Mouse (Mus musculus): ENCODE results near the gene Tgfbr3. TPM values are rescaled to one million over a fixed set of nuclear protein-coding genes. Genes with fewer than 3 reads are reported as not detected.

Tgfbr3 gene
- polyA plus RNA-seq, 1 experiment from 2014 or later = 4.3 TPM

DNA sequence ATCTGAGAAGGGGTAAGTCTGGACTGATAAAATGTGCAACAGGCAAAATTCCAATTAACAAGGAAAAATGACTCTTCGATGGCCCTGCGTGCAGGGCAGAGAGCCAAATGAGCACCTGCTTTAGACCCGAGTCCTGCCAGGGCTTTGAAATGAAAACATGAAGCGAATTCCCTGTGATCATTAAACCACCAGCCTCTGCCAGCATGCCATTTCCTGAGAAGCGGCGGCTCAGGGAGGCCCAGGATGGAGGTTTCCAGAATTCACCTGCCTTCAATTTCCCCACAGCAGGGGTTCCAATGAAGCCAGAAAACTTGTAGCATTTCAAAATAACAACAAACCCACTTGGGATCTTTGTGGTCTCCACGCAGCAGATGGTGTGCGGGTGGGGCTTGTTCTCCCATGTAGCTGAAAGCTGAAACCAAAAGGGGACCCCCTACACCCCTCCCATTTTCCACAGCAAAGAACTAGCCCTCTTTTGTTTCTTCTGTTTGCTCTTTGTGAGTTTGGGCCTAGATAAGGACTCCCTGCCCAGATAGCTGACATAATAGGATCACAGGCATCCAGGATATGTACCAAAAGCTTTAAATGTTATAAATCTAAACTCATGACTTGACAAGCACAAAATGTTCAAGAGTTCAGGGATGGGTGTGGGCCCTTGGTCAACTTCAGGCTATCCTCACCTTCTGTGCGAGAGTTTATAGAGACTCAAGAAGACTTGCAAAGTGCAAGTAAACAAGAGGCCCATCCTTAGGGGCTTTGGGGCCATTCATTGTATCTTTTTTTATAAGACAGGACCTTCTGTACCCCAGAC is 7.3 kb upstream of the Tgfbr3 start:
- H3K9me3 ChIP-seq (replicated peaks; ENCODE audit: control insufficient read depth, low read length, poor library complexity, severe bottlenecking) = no peaks in the 10 kb centered on the region
- no peak for ATAC-seq
- H3K4me2 ChIP-seq (ENCODE audit: low read length) = no peak overlapping the region

DNA sequence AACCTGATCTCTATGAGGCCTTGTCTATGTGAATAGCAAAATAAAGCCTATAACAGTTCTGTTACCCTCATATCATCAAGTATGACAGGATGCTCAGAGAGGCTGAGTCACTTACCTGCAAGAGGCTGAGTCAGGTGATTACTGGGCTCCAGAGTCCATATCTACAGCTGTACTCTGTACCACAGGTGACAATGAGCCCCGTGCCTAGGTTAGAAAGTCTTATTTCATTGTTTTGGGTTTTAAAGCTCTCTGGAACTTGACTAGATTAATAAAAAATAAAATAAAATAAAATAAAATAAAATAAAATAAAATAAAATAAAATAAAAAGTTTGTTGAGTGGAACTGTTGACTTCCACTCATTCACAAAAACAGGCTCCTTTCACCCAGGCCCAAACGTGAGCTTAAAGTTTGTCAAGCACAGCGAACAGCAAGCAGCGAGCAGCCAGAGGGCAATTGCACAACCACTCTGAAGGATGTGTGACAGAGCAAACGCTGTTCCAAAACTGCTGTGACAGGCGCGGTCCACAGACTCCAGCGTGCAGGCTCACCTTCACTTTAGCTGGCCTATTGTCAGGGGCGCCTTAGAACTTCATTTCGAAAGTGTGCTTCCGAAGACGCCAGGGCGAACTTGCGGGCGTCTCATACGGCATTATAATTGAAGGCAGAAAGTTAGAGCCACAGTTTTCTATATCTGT is 6.5 kb upstream of the Tgfbr3 start:
- no peaks in the 10 kb centered on the region for H3K36me3 ChIP-seq (ENCODE audit: control insufficient read depth, insufficient read depth, low read length)
- ATAC-seq = no peak
- no peak overlapping the region for H3K4me2 ChIP-seq (ENCODE audit: low read length)
- H3K4me1 ChIP-seq (ENCODE audit: control insufficient read depth, insufficient read depth, low read length) = no peaks in the 10 kb centered on the region
- H3K9me3 ChIP-seq (replicated peaks; ENCODE audit: control insufficient read depth, low read length, poor library complexity, severe bottlenecking) = no peaks in the 10 kb centered on the region
- no peak overlapping the region for H3K9ac ChIP-seq (ENCODE audit: low read depth, low read length)
- no peak overlapping the region for H3K4me3 ChIP-seq (ENCODE audit: low read depth, low read length)
- 73% methylated on average over 16 of the region's 16 CpGs for WGBS
- no peak overlapping the region for H3K27ac ChIP-seq (ENCODE audit: low read length)
- no peaks in the 10 kb centered on the region; the same call in none of the 2 replicates for H3K27me3 ChIP-seq (ENCODE audit: control insufficient read depth, insufficient read depth, low read depth, low read length)

More for the DNA sequence above, 7.3 kb upstream of the Tgfbr3 start:
- Histone ChIP-seq H3K4me3 (ENCODE audit: low read depth, low read length) (no peak overlapping the region), H3K27me3 (ENCODE audit: control insufficient read depth, insufficient read depth, low read depth, low read length) (no peaks in the 10 kb centered on the region; the same call in none of the 2 replicates), H3K4me1 (ENCODE audit: control insufficient read depth, insufficient read depth, low read length) (no peaks in the 10 kb centered on the region), H3K36me3 (ENCODE audit: control insufficient read depth, insufficient read depth, low read length) (no peaks in the 10 kb centered on the region), H3K27ac (ENCODE audit: low read length) (no peak overlapping the region), H3K9ac (ENCODE audit: low read depth, low read length) (no peak overlapping the region)
- 35% methylated on average over 9 of the region's 9 CpGs for WGBS

DNA sequence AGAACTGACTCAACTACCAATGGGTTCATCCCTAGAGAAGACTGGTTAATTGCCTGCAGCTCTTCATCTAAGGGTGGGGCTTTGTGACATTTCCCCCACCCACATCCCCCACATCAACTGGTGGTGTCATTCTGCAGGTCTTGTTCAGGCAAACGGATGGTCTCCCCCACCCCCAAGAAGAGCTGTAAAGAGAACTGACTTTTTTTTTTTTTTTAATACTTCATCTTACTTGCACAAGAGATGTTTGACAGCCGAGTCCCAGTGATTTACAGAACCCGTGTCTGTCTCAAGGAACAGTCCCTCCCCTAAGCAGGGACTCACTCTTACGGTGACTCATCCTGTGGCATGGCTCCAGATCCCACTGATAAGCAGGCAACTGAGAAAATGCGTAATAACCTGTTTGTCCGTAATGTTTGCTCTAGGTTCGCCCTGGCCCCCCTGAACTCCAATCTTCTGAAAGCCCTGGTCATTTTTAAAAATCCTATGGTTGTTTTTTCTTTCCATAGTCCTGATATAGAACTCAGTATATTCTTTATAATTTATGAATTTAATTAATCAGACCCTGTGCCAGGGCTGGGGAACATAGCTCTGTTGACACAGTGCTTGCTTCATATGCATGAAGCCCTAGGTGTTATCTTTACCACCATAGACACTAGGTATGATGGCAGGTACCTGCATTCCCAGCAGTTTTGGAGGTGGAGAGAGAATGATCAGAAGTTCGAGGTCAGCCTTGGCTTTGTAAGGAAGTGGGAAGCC is 5.8 kb upstream of the Tgfbr3 start:
- H3K27me3 ChIP-seq (ENCODE audit: control insufficient read depth, insufficient read depth, low read depth, low read length) = no peaks in the 10 kb centered on the region; the same call in none of the 2 replicates
- no peak overlapping the region for H3K4me3 ChIP-seq (ENCODE audit: low read depth, low read length)
- no peaks in the 10 kb centered on the region for H3K9me3 ChIP-seq (replicated peaks; ENCODE audit: control insufficient read depth, low read length, poor library complexity, severe bottlenecking)
- no peak overlapping the region for H3K9ac ChIP-seq (ENCODE audit: low read depth, low read length)
- H3K27ac ChIP-seq (ENCODE audit: low read length) = no peak overlapping the region
- no peak overlapping the region for H3K4me2 ChIP-seq (ENCODE audit: low read length)
- 77% methylated on average over 8 of the region's 8 CpGs for WGBS
- no peaks in the 10 kb centered on the region for H3K36me3 ChIP-seq (ENCODE audit: control insufficient read depth, insufficient read depth, low read length)
- H3K4me1 ChIP-seq (ENCODE audit: control insufficient read depth, insufficient read depth, low read length) = no peaks in the 10 kb centered on the region; the same call in 1 of the 2 replicates
- no peak for ATAC-seq

DNA sequence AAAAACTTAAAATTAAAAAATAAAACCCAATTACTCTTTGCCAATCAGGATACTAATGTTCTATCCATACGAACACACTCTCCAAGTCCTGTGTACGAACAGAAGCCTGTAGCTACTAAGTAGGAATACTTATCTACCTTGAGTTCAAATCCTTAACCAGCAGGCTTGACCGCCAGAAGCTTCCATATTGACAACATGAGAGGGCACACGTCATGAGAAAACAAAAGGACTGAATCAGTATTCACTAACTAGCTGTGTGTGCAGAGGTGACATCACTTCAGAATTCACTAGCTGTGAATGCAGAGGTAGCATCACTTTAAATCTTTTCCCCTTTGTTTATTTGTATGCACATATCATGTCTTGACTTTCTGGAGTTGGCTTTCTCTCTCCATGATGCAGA is 4.6 kb upstream of the Tgfbr3 start:
- Histone ChIP-seq H3K36me3 (ENCODE audit: control insufficient read depth, insufficient read depth, low read length) (no peaks in the 10 kb centered on the region), H3K4me3 (ENCODE audit: low read depth, low read length) (no peak overlapping the region), H3K4me2 (ENCODE audit: low read length) (no peak overlapping the region), H3K4me1 (ENCODE audit: control insufficient read depth, insufficient read depth, low read length) (peaks cover 6% of the 10 kb centered on the region), H3K27ac (ENCODE audit: low read length) (no peak overlapping the region), H3K9me3 (replicated peaks; ENCODE audit: control insufficient read depth, low read length, poor library complexity, severe bottlenecking) (no peaks in the 10 kb centered on the region), H3K27me3 (ENCODE audit: control insufficient read depth, insufficient read depth, low read depth, low read length) (no peaks in the 10 kb centered on the region; the same call in none of the 2 replicates), H3K9ac (ENCODE audit: low read depth, low read length) (no peak overlapping the region)
- 82% methylated on average over 4 of the region's 4 CpGs for WGBS
- no peak for ATAC-seq

DNA sequence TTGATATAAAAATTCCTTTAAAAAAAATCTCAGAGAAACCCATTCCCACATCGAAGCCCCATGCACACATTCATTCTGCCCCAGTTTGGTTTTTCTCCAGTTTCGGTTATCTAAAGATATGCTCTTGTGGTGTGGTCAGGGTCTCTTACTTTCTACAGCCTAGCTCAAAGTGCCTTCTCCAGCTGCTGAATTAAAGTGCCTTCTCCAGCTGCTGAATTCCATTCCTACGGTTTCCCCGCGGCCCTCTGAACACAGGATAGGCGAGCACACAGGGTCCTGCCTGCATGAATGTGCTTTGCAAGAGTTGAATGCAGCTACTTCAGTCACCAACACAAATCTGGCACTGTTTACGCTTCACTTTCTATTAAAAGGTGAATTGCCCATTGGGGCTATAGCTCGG is 557 bp upstream of the Tgfbr3 start:
- Histone ChIP-seq H3K27ac (ENCODE audit: low read length) (no peak overlapping the region), H3K4me3 (ENCODE audit: low read depth, low read length) (peak overlapping the region; percentile 54), H3K27me3 (ENCODE audit: control insufficient read depth, insufficient read depth, low read depth, low read length) (no peaks in the 10 kb centered on the region; the same call in none of the 2 replicates), H3K9me3 (replicated peaks; ENCODE audit: control insufficient read depth, low read length, poor library complexity, severe bottlenecking) (no peaks in the 10 kb centered on the region), H3K36me3 (ENCODE audit: control insufficient read depth, insufficient read depth, low read length) (no peaks in the 10 kb centered on the region), H3K9ac (ENCODE audit: low read depth, low read length) (no peak overlapping the region; the same call in 1 of the 2 replicates), H3K4me1 (ENCODE audit: control insufficient read depth, insufficient read depth, low read length) (peaks cover 10% of the 10 kb centered on the region), H3K4me2 (ENCODE audit: low read length) (peak overlapping the region; percentile 86)
- WGBS = 38% methylated on average over 8 of the region's 8 CpGs
- no peak for ATAC-seq

DNA sequence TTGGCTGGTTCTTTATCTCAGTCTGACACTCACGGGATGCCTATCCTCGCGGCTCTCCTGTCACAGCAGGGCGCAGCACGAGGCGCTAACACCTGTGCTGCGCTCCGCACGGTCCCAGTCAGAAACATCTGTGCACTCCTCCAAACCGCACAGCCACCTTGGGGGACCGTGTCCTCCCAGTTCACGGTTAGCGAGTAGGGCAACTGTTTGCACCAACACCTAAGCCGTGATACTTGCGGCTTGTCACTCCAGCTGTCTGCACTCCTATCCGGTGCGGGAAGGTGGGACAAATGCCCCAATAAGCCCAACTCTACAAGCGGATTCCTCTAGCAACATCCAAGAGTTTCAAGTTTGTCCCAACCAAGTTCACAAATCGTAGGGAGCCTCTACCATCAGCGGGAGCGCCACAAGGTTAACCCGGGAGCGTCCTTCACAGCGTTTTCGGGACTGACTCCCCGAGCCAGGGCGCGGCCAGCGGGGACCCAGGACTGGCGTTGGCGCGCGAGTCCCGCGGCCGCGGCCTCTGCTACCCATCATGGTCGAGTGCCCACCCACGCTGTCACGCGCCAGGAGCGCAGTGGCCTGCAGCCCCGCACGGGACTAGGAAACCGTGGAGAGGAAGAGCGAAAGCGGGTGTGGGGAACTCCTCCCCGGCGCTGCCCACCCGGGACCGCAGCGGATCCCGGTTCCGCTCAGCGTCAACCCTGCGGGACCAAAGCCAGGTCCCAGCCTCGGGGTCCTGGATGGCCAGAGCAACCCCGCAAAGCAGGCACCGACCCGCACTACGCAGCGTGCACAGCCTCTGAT is 799 bp downstream of the Tgfbr3 start:
- peak overlapping the region; percentile 19; the same call in 1 of the 2 replicates for H3K27ac ChIP-seq (ENCODE audit: low read length)
- no peaks in the 10 kb centered on the region for H3K9me3 ChIP-seq (replicated peaks; ENCODE audit: control insufficient read depth, low read length, poor library complexity, severe bottlenecking)
- peak; percentile 52 for ATAC-seq
- no peaks in the 10 kb centered on the region for H3K36me3 ChIP-seq (ENCODE audit: control insufficient read depth, insufficient read depth, low read length)
- under 1% methylated on average over 62 of the region's 62 CpGs for WGBS
- H3K27me3 ChIP-seq (ENCODE audit: control insufficient read depth, insufficient read depth, low read depth, low read length) = no peaks in the 10 kb centered on the region; the same call in none of the 2 replicates
- H3K4me1 ChIP-seq (ENCODE audit: control insufficient read depth, insufficient read depth, low read length) = peaks cover 10% of the 10 kb centered on the region
- H3K4me3 ChIP-seq (ENCODE audit: low read depth, low read length) = peak overlapping the region; percentile 54
- peak overlapping the region; percentile 86 for H3K4me2 ChIP-seq (ENCODE audit: low read length)
- H3K9ac ChIP-seq (ENCODE audit: low read depth, low read length) = peak overlapping the region; percentile 75

DNA sequence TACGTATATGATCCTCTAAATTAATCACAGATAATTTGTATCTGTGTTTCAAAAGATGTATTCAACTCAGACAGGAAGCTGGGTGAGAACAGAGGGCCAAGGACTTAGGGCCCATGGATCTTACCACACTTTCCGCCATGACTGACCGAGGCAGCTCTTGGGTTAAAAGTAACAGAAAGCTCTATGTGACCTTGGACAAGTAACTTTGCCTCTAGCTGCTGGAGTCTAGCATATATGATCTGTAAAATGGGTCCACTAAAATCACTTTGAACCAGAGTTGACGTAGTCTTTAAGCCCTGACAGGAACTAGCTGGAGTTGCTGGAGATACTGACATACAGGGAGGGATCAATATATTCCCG is 1.5 kb downstream of the Tgfbr3 start:
- no peaks in the 10 kb centered on the region; the same call in none of the 2 replicates for H3K27me3 ChIP-seq (ENCODE audit: control insufficient read depth, insufficient read depth, low read depth, low read length)
- peak overlapping the region; percentile 54 for H3K4me3 ChIP-seq (ENCODE audit: low read depth, low read length)
- H3K4me2 ChIP-seq (ENCODE audit: low read length) = peak overlapping the region; percentile 86
- WGBS = 50% methylated on average over 5 of the region's 5 CpGs
- no peaks in the 10 kb centered on the region for H3K9me3 ChIP-seq (replicated peaks; ENCODE audit: control insufficient read depth, low read length, poor library complexity, severe bottlenecking)
- H3K4me1 ChIP-seq (ENCODE audit: control insufficient read depth, insufficient read depth, low read length) = peaks cover 10% of the 10 kb centered on the region
- no peak overlapping the region for H3K9ac ChIP-seq (ENCODE audit: low read depth, low read length)
- ATAC-seq = no peak
- no peaks in the 10 kb centered on the region for H3K36me3 ChIP-seq (ENCODE audit: control insufficient read depth, insufficient read depth, low read length)
- H3K27ac ChIP-seq (ENCODE audit: low read length) = no peak overlapping the region

DNA sequence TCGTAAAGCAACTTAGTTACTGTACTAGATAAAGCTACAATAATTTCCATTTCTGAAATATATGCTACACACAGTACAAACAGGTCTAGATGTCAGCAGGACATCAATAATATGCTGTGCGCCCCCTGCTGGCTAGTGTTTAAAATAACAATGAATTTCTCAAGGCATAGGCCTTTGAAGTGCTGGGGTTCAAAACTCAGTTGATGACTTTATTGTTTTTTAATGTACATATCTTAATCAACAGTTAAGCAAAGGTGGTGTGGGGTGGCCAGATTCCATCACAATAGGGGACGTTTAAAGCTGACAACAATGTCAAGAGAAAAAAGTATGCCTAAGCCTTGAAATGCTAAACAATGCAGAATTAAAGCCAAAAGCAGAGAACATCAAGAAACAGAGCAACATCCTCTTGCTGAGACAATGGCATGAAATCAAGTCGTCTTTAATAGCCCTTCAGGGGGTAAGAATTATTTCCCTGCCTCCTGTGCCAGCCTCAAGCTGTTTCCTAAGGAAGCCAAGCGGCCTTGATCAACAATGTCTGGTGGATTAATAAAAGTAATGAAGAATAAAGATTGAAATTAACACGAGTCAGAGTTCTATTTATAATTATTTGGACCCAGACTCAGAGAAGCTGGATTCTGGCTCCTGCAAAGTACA is 2.0 kb downstream of the Tgfbr3 start:
- H3K9ac ChIP-seq (ENCODE audit: low read depth, low read length) = no peak overlapping the region

More for the DNA sequence above, 2.0 kb downstream of the Tgfbr3 start:
- Histone ChIP-seq H3K4me2 (ENCODE audit: low read length) (no peak overlapping the region), H3K4me1 (ENCODE audit: control insufficient read depth, insufficient read depth, low read length) (peaks cover 10% of the 10 kb centered on the region), H3K36me3 (ENCODE audit: control insufficient read depth, insufficient read depth, low read length) (no peaks in the 10 kb centered on the region), H3K27me3 (ENCODE audit: control insufficient read depth, insufficient read depth, low read depth, low read length) (no peaks in the 10 kb centered on the region; the same call in none of the 2 replicates), H3K9me3 (replicated peaks; ENCODE audit: control insufficient read depth, low read length, poor library complexity, severe bottlenecking) (no peaks in the 10 kb centered on the region), H3K27ac (ENCODE audit: low read length) (no peak overlapping the region), H3K4me3 (ENCODE audit: low read depth, low read length) (no peak overlapping the region)
- WGBS = 23% methylated on average over 6 of the region's 6 CpGs
- ATAC-seq = no peak

Data from midbrain, embryonic 16.5 days (tissue).